Mouse (Mus musculus) adrenal gland, postnatal 10 days (tissue): ENCODE measurements around the gene Atad2b. TPM values are rescaled to one million over a fixed set of nuclear protein-coding genes. Genes with fewer than 3 reads are reported as not detected.
"Not testable (repeated sequence)": the region's sequence is repeated elsewhere in the genome, so short reads cannot be mapped to it uniquely, and the experiment has no call there.

Experiments
- DNase-seq: peaks from one replicate; pipeline ENCODE4 v3.0.0; 2021; ENCODE audit warnings: mixed read lengths
- total RNA-seq, 2 experiments: library from RNA; stranded (reverse); gene quantifications; 2 replicates each; pipeline ENCODE4 v1.2.3; 2021

Gene Atad2b
- total RNA-seq, 2 experiments from 2014 or later, result 27.3 to 34.4 TPM

- DNase-seq, result not testable (repeated sequence)
Observed at GRCm38 (mm10) chr12:4910496-4910895, 6.7 kb upstream of the Atad2b start.

DNA sequence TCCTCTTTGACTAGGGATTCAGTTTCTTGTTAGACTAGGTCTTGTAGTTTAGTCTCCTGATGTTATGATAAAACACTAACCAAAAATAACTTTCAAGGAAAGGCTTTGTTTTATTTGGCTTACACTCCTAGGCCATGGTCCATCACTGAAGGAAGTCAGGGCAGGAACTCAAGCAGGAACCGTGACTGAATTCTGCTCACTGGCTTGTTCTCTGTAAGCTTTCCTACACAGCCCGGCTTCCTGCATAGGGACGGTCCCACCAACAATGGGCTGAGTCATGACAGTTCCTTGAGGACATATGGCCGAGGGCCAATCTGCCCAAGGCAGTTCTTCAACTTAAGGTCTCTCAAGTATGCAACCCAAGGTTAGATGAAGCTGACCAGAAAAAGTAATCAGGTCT, 5.4 kb upstream of the Atad2b start:
- DNase-seq, result peak; percentile 17

DNA sequence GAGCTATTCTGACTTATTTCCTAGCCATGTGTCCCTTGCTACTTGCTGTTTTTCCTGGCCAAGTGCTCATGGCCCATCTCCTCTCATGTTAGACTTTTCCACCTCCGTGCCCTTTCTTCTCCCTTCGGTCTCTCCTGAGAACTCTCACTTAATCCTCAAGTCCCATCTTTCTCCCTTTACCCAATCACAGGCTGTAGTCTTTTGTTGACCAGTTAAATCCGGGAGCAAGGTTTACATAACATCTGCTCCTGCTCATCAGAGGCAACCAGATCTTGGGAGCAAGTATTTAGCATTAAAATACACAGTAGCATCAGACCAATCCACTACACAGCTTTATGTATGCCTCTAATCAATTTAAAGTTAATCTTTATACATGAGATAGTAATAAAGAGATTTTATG, 2.7 kb upstream of the Atad2b start:
- no peak for DNase-seq

- no peak for DNase-seq
Observed at GRCm38 (mm10) chr12:4914944-4915343, 2.2 kb upstream of the Atad2b start.

DNA sequence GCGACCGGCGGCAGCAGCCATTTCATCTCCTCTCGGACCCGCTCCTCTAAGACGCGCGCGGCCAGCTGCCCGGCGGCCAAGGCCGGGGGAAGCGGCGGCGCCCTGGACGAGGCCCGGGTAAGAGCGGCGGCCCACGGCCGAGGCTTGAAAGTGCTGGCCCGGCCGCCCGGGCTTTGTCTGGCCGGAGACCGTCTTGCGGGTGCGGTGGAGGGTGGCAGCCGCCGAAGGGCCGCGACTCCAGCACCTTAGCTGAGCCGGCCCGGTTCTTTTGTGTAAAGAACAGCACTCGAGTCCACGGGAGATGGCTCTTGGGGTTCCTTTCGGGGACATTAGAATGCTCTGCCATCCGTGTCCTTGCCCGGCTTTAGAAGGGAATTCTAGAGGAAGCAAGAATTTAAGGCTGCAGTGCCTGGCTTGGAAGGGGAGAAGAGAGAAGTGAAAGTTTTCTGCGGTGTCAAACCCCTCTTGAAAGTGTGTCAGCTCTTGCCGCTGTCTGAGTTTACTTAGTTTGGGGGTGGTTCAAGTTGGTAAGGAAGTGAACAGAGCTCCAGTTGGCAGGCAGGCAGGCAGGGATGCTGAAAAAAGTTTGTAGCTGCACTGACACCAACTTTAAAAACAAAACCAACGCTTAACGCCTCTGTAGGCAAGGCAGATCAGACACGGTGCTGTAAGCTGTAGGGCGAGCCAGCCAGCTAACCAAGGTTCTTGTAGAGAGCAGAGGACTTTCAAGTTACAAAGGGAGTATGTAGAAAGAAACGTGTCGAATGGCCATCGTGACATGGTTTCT, 845 bp downstream of the Atad2b start:
- peak; percentile 75 for DNase-seq

- no peak for DNase-seq
Observed at GRCm38 (mm10) chr12:4928197-4928596, 11.0 kb downstream of the Atad2b start.

DNA sequence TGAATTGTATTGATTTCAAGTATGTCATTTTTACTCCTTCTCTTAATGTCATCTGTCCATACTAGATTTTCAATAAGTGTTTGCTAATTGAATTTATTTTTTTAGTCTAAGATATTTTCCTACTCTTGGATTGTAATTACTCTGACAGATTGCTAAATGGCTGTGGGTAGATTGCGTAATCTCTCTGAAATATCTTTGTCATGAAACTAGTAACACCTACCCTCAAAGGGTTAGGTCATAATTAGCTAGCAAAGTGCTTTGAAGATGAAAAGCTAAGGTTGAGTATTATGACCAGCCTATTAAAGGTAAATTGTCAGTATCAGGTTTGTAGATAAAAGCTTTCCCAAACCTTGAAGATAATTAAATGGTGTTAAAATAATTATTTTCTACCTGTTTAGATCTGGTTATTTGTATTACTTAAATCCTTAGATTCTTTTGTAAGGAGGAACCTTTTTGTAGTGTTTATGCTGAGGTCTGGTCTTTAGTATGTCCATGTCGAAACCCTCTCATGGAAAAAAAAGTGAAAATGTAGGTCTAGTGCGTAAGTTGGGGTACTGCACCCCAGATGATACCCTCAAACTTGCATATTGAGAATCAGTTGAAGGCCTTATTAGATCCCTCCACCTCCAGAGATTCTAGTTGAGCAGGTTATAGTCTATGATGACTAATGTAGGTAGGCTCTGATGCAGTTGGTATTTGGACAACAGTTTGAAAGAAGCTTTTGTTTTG, 13.8 kb downstream of the Atad2b start:
- no peak for DNase-seq

DNA sequence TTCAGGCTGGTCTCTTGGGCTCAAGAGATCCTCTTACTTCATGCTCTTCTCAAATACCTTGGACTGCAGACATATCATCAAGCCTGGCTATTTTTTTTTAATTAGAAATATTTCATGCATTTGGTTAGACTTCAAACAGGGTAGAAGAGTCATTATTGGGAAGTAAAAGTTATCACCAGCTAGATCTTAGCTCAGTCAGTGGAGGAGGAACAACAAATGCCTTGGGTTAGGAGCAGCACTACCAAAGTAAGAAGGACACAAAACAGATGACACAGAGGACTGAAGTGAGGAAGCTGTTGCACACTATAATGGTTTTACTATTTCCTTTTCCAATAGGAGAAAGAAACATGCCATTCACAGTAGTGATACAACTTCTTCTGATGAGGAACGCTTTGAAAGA, 35.1 kb downstream of the Atad2b start:
- DNase-seq, result no peak

- peak; percentile 11 for DNase-seq
Observed at GRCm38 (mm10) chr12:4953156-4953555, 36.0 kb downstream of the Atad2b start.

- peak; percentile 87 for DNase-seq
Observed at GRCm38 (mm10) chr12:4972939-4973338, 55.8 kb downstream of the Atad2b start.

GRCm38 (mm10) chr12:4978324-4978723, 61.2 kb downstream of the Atad2b start:
- no peak for DNase-seq

- no peak for DNase-seq
Observed at GRCm38 (mm10) chr12:4996981-4997380, 79.8 kb downstream of the Atad2b start.

GRCm38 (mm10) chr12:5005338-5005737, 88.2 kb downstream of the Atad2b start:
- no peak for DNase-seq

- DNase-seq, result not testable (repeated sequence)
Observed at GRCm38 (mm10) chr12:5005776-5006175, 88.6 kb downstream of the Atad2b start.

- DNase-seq, result not testable (repeated sequence)
Observed at GRCm38 (mm10) chr12:5008638-5009037, 91.5 kb downstream of the Atad2b start.

DNA sequence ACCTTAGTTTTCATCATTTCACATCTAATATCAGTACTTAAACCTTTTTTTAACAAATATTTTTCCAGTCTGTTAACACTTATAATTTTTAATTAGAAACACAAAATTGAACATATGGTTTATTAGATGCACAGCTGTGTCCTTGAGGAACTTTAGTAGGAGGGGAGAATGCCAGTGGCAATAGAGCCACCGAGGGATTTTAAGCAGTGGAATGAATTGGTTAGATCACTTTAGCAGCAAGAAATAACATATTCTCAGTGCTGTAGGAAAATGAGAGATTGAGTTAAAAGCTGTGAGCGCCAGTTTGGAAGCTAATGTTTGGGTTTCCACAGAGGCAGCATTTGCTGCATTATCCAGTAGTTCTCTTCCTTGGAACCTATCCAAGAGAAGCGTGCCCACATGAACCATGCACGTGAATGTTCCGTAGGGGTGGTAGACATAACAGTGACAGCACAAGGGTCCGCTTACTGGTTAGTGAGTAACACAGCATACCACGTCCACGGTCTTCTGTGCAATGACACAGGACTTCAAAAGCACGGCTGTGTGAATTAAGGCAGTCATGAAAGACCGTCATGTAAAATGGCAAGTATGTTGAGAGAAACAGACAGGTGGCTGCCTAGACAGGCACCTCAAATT, 108.2 kb downstream of the Atad2b start:
- DNase-seq, result no peak

GRCm38 (mm10) chr12:5029035-5029434, 111.9 kb downstream of the Atad2b start:
- DNase-seq, result no peak

GRCm38 (mm10) chr12:5038008-5038407, 120.9 kb downstream of the Atad2b start:
- DNase-seq, result no peak

DNA sequence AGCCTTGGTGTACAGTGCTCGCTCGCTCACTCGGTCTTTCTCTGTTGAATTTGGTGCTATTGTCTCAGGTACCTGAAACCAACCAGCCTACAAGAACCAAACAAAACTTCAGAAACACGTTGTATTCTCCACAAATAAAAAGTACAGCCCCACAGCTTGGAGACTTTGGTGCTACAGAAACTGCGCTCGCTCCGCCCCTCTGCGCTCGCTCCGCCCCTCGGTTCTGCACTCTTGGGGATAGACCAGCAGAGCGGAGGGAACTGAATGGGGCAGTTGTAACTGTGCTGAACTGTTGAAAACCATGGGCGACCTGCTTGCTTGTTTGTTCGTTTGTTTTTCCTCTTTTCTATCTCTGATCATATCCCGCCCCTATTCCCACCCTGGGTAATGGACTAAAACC, 127.0 kb downstream of the Atad2b start:
- DNase-seq, result no peak

GRCm38 (mm10) chr12:5048104-5048503, 131.0 kb downstream of the Atad2b start:
- no peak for DNase-seq

DNA sequence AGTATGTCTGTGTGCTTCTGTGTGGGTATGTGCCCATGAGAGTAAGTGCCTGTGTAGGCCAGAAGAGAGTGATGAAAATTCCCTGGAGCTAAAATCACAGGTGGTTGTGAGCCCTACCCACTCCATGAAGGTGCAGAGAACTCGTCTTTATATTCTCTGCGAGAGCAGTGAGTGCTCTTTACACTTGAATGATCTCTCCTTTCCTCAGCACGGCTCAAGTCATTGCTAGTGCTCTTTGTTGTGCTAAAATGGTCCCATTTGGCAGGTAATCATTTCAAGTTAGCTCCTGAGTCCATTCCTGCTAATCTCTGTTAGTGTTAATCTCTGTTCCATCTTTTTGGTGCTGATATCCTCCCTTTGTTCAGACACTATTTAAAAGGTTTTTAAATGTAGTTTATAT, 150.4 kb downstream of the Atad2b start:
- DNase-seq, result no peak

GRCm38 (mm10) chr12:5070131-5070530, 153.0 kb downstream of the Atad2b start:
- no peak for DNase-seq

- no peak for DNase-seq
Observed at GRCm38 (mm10) chr12:5073191-5073590, 156.0 kb downstream of the Atad2b start.
